Mouse (Mus musculus): Measurements from ENCODE around the gene Ulk1.

Gene Ulk1

GRCm38 (mm10) chr5:110763890-110764289, 46.0 kb downstream of the Ulk1 start:
- no peak for DNase-seq

GRCm38 (mm10) chr5:110745021-110745420, 64.9 kb downstream of the Ulk1 start:
- no peak for DNase-seq

- no peak for DNase-seq
These were observed 70.2 kb downstream of the Ulk1 start for GRCm38 (mm10) chr5:110739496-110740275.

- no peak for DNase-seq
These were observed 74.3 kb downstream of the Ulk1 start for GRCm38 (mm10) chr5:110735606-110736005.
